Mouse (Mus musculus) activated CD4-positive, CD25-positive, alpha-beta regulatory T cell, adult 4 months (primary cell): ENCODE results near the gene Srpk1. TPM values are rescaled to one million over a fixed set of nuclear protein-coding genes. Genes with fewer than 3 reads are reported as not detected.

ENCODE experiments used
- ATAC-seq: one replicate; pipeline ENCODE4 v1.8.0; 2017
- polyA plus RNA-seq, 2 experiments: library from polyadenylated mRNA; unstranded; fragments of 100-300 nt; shearing (Covaris generic); gene quantifications; one replicate each; pipeline ENCODE4 v1.2.1; 2017

Srpk1 gene
- polyA plus RNA-seq = 100 to 1,000 TPM; 204 to 207 TPM

GRCm38 (mm10) chr17:28622300-28622759 lies at the start of gene Srpk1:
Gene Srpk1, minus strand, starts transcription at chr17:28622709.
- peak; percentile 73 for ATAC-seq

GRCm38 (mm10) chr17:28659564-28659963 lies 37.1 kb upstream of the Srpk1 start:
- ATAC-seq = no peak

GRCm38 (mm10) chr17:28657936-28658335 lies 35.4 kb upstream of the Srpk1 start:
- peak; percentile 54 for ATAC-seq

GRCm38 (mm10) chr17:28650268-28650667 lies 27.8 kb upstream of the Srpk1 start:
- ATAC-seq = no peak

- peak; percentile 59 for ATAC-seq
These were observed 26.3 kb upstream of the Srpk1 start for GRCm38 (mm10) chr17:28648607-28649370.

GRCm38 (mm10) chr17:28646221-28646620 lies 23.7 kb upstream of the Srpk1 start:
- ATAC-seq = no peak

GRCm38 (mm10) chr17:28644112-28644511 lies 21.6 kb upstream of the Srpk1 start:
- ATAC-seq = no peak

- no peak for ATAC-seq
These were observed 21.2 kb upstream of the Srpk1 start for GRCm38 (mm10) chr17:28643697-28644096.

- no peak for ATAC-seq
These were observed 17.6 kb upstream of the Srpk1 start for GRCm38 (mm10) chr17:28640113-28640512.

- ATAC-seq = no peak
These were observed 15.5 kb upstream of the Srpk1 start for GRCm38 (mm10) chr17:28637711-28638690.

- ATAC-seq = no peak
These were observed 13.3 kb upstream of the Srpk1 start for GRCm38 (mm10) chr17:28635842-28636241.

- ATAC-seq = no peak
These were observed 6.6 kb upstream of the Srpk1 start for GRCm38 (mm10) chr17:28629125-28629524.

GRCm38 (mm10) chr17:28628248-28629124 lies 6.0 kb upstream of the Srpk1 start:
- ATAC-seq = no peak

- ATAC-seq = no peak
These were observed 4.4 kb upstream of the Srpk1 start for GRCm38 (mm10) chr17:28626937-28627336.

- ATAC-seq = no peak
These were observed 2.8 kb upstream of the Srpk1 start for GRCm38 (mm10) chr17:28625327-28625726.

GRCm38 (mm10) chr17:28624841-28625240 lies 2.3 kb upstream of the Srpk1 start:
- ATAC-seq = no peak

GRCm38 (mm10) chr17:28621381-28622299 lies 869 bp downstream of the Srpk1 start:
- ATAC-seq = peak; percentile 30

- ATAC-seq = no peak
These were observed 3.7 kb downstream of the Srpk1 start for GRCm38 (mm10) chr17:28618775-28619174.

- no peak for ATAC-seq
These were observed 4.4 kb downstream of the Srpk1 start for GRCm38 (mm10) chr17:28618124-28618523.

- no peak for ATAC-seq
These were observed 4.9 kb downstream of the Srpk1 start for GRCm38 (mm10) chr17:28617636-28618035.

- ATAC-seq = no peak
These were observed 7.2 kb downstream of the Srpk1 start for GRCm38 (mm10) chr17:28615332-28615731.
